Mouse (Mus musculus): ENCODE results near the gene F8. TPM values are rescaled to one million over a fixed set of nuclear protein-coding genes. Genes with fewer than 3 reads are reported as not detected.
"Not testable (repeated sequence)": the region's sequence is repeated elsewhere in the genome, so short reads cannot be mapped to it uniquely, and the experiment has no call there.

The F8 gene
- total and polyA plus RNA-seq, 3 experiments: 0.76 to 2.6 (median 1.6) TPM

- no peak for DNase-seq (ENCODE audit: extremely low read depth)
- H3K36me3 ChIP-seq (replicated peaks in 1 of 2; ENCODE audit: control insufficient read depth in 1 of 2, insufficient read depth in 1 of 2, low read length in 1 of 2): no peaks in the 10 kb centered on the region
- in situ Hi-C loops (cut with MboI; ENCODE audit: low pct_ligation_motif_present, low pct_unique_long_range_greater_than_20kb, low sequenced_read_pairs) (no loop called here), dilution Hi-C loops (cut with MboI; ENCODE audit: extremely low pct_ligation_motif_present, extremely low pct_unique_long_range_greater_than_20kb, low sequenced_read_pairs) (no loop called here)
- H3K9ac ChIP-seq (ENCODE audit: insufficient read depth, low read depth): no peak overlapping the region
- H3K4me1 ChIP-seq (ENCODE audit: control insufficient read depth in 1 of 2, insufficient read depth in 2 of 2): no peaks in the 10 kb centered on the region
- H3K27me3 ChIP-seq (replicated peaks): no peaks in the 10 kb centered on the region
- H3K79me2 ChIP-seq (replicated peaks; ENCODE audit: control insufficient read depth, extremely low read depth, insufficient read depth, poor library complexity, severe bottlenecking): no peaks in the 10 kb centered on the region
- no peak overlapping the region for H3K27ac ChIP-seq (ENCODE audit: insufficient read depth, low read depth)
- no peak overlapping the region for H3K4me2 ChIP-seq (ENCODE audit: insufficient read depth, low read depth, poor library complexity, severe bottlenecking)
- TF ChIP-seq BHLHE40 (IDR thresholded peaks at IDR 0.05; ENCODE audit: low read depth, low read length) (no peak), RAD21 (IDR thresholded peaks at IDR 0.05; ENCODE audit: low read depth, low read length) (no peak), ZNF384 (IDR thresholded peaks at IDR 0.05; ENCODE audit: low read depth, low read length) (no peak), EP300 (IDR thresholded peaks at IDR 0.05; ENCODE audit: low read length) (no peak), ZC3H11A (IDR thresholded peaks at IDR 0.05; ENCODE audit: low read depth, low read length) (no peak), TBP (conservative IDR thresholded peaks at IDR 0.05; ENCODE audit: low read depth, low read length) (no peak), MAFK (IDR thresholded peaks at IDR 0.05; ENCODE audit: insufficient replicate concordance, low read length) (no peak), PAX5 (IDR thresholded peaks at IDR 0.05; ENCODE audit: low read length) (no peak), NELFE (IDR thresholded peaks at IDR 0.05; ENCODE audit: low read depth, low read length) (no peak), ZMIZ1 (IDR thresholded peaks at IDR 0.05; ENCODE audit: low read depth, low read length) (no peak), MAZ (IDR thresholded peaks at IDR 0.05; ENCODE audit: low read depth, low read length) (no peak), ZKSCAN1 (IDR thresholded peaks at IDR 0.05; ENCODE audit: borderline replicate concordance, low read depth, low read length) (no peak), MAX (IDR thresholded peaks at IDR 0.05; ENCODE audit: low read length) (no peak), MEF2A (IDR thresholded peaks at IDR 0.05; ENCODE audit: borderline replicate concordance, low read depth, low read length) (no peak), NRF1 (IDR thresholded peaks at IDR 0.05; ENCODE audit: low read depth, low read length) (no peak), KAT2A (IDR thresholded peaks at IDR 0.05; ENCODE audit: insufficient replicate concordance, low read length) (no peak), CHD2 (IDR thresholded peaks at IDR 0.05; ENCODE audit: low read length) (no peak)
- no peaks in the 10 kb centered on the region for H3K9me3 ChIP-seq (replicated peaks; ENCODE audit: low read length)
- no peak overlapping the region for H3K4me3 ChIP-seq (replicated peaks in 1 of 3; ENCODE audit: low read depth in 2 of 3, low read length in 2 of 3, poor library complexity in 1 of 3)
Observed at GRCm38 (mm10) chrX:75148414-75148813, 234.0 kb downstream of the F8 start.

GRCm38 (mm10) chrX:75143124-75143555, 239.3 kb downstream of the F8 start:
- H3K4me3 ChIP-seq (replicated peaks in 1 of 3; ENCODE audit: low read depth in 2 of 3, low read length in 2 of 3, poor library complexity in 1 of 3); DNase-seq (ENCODE audit: extremely low read depth); H3K4me1 ChIP-seq (ENCODE audit: control insufficient read depth in 1 of 2, insufficient read depth in 2 of 2); H3K9me3 ChIP-seq (replicated peaks; ENCODE audit: low read length); H3K36me3 ChIP-seq (replicated peaks in 1 of 2; ENCODE audit: control insufficient read depth in 1 of 2, insufficient read depth in 1 of 2, low read length in 1 of 2); H3K79me2 ChIP-seq (replicated peaks; ENCODE audit: control insufficient read depth, extremely low read depth, insufficient read depth, poor library complexity, severe bottlenecking); in situ Hi-C loops (cut with MboI; ENCODE audit: low pct_ligation_motif_present, low pct_unique_long_range_greater_than_20kb, low sequenced_read_pairs); dilution Hi-C loops (cut with MboI; ENCODE audit: extremely low pct_ligation_motif_present, extremely low pct_unique_long_range_greater_than_20kb, low sequenced_read_pairs); H3K27me3 ChIP-seq (replicated peaks); H3K27ac ChIP-seq (ENCODE audit: insufficient read depth, low read depth); H3K9ac ChIP-seq (ENCODE audit: insufficient read depth, low read depth); H3K4me2 ChIP-seq (ENCODE audit: insufficient read depth, low read depth, poor library complexity, severe bottlenecking): not testable (repeated sequence)
